Mouse (Mus musculus) hindbrain, embryonic 13.5 days (tissue): ENCODE data around the gene Olfr412. TPM values are rescaled to one million over a fixed set of nuclear protein-coding genes. Genes with fewer than 3 reads are reported as not detected.

Source experiments
- ATAC-seq: fragments of 200-750 bp; cut with Nextera tagmentation; 2 replicates; pipeline ENCODE4 v1.8.0; 2017; ENCODE audit warnings: moderate TSS enrichment; ENCODE audit not compliant: low FRiP score
- H3K27ac ChIP-seq: fragments of 300-500 bp; sonication (generic); 2 replicates; pipeline ENCODE4 v1.5.1; 2015; ENCODE audit warnings: inconsistent platforms, mild to moderate bottlenecking, moderate library complexity
- H3K27me3 ChIP-seq: fragments of 300-500 bp; sonication (generic); 2 replicates; pipeline ENCODE4 v1.6.1; 2015; ENCODE audit warnings: mild to moderate bottlenecking, inconsistent platforms
- H3K36me3 ChIP-seq: fragments of 300-500 bp; sonication (generic); 2 replicates; pipeline ENCODE4 v1.6.1; 2015; ENCODE audit warnings: mild to moderate bottlenecking, inconsistent platforms
- H3K4me1 ChIP-seq: fragments of 300-500 bp; sonication (generic); replicated peaks from 2 replicates; pipeline ENCODE4 v1.6.1; 2015; ENCODE audit warnings: inconsistent platforms
- H3K4me2 ChIP-seq: fragments of 300-500 bp; sonication (generic); 2 replicates; pipeline ENCODE4 v1.6.1; 2015; ENCODE audit warnings: inconsistent platforms, mild to moderate bottlenecking, moderate library complexity
- H3K4me3 ChIP-seq: fragments of 300-500 bp; sonication (generic); 2 replicates; pipeline ENCODE4 v1.5.1; 2015; ENCODE audit warnings: mild to moderate bottlenecking, inconsistent platforms
- H3K9ac ChIP-seq: fragments of 300-500 bp; sonication (generic); 2 replicates; pipeline ENCODE4 v1.6.1; 2015; ENCODE audit warnings: mild to moderate bottlenecking, inconsistent platforms
- H3K9me3 ChIP-seq: fragments of 300-500 bp; sonication (generic); 2 replicates; pipeline ENCODE4 v1.6.1; 2016; ENCODE audit warnings: inconsistent platforms
- WGBS: fragments of 180-500 bp; shearing (Covaris S2); methylation state at CpG from one replicate; pipeline ENCODE4 v1.1.7; 2015; 5-methylcytosine and 5-hydroxymethylcytosine counted together
- polyA plus RNA-seq: library from polyadenylated mRNA; unstranded; fragments of >200 nt; fragmentation: Nextera tagmentation; extraction: Ambion mirVana; gene quantifications from 2 replicates; pipeline ENCODE4 v1.2.1, GENCODE M21; 2015

Gene Olfr412
- not detected in 2 replicates for polyA plus RNA-seq

- Histone ChIP-seq H3K36me3 (no peaks in the 10 kb centered on the region), H3K4me2 (no peak within 1 kb of the TSS), H3K4me1 (no peaks in the 10 kb centered on the region), H3K27me3 (no peaks in the 10 kb centered on the region), H3K27ac (no peak within 1 kb of the TSS), H3K9ac (no peak within 1 kb of the TSS), H3K9me3 (peaks cover 3% of the 10 kb centered on the region; the same call in 1 of the 2 replicates), H3K4me3 (no peak within 1 kb of the TSS)
- WGBS = 79% methylated on average over 1 of the region's 1 CpGs
- no peak for ATAC-seq
Observed at GRCm38 (mm10) chr11:74361769-74362168, at the start of gene Olfr412. Olfr412 (plus strand) TSS chr11:74362069.

- Histone ChIP-seq H3K9ac (no peak overlapping the region), H3K36me3 (no peaks in the 10 kb centered on the region), H3K4me2 (no peak overlapping the region), H3K4me3 (no peak overlapping the region), H3K9me3 (no peaks in the 10 kb centered on the region), H3K27me3 (no peaks in the 10 kb centered on the region), H3K27ac (no peak overlapping the region), H3K4me1 (no peaks in the 10 kb centered on the region)
- no peak for ATAC-seq
- WGBS = 79% methylated on average over 2 of the region's 2 CpGs
Observed at GRCm38 (mm10) chr11:74326044-74326443, 35.8 kb upstream of the Olfr412 start.

GRCm38 (mm10) chr11:74328781-74329180 lies 33.1 kb upstream of the Olfr412 start:
- no peaks in the 10 kb centered on the region for H3K36me3 ChIP-seq
- no peaks in the 10 kb centered on the region for H3K27me3 ChIP-seq
- no peak overlapping the region for H3K9ac ChIP-seq
- no peak for ATAC-seq
- no peak overlapping the region for H3K4me2 ChIP-seq
- H3K4me3 ChIP-seq = no peak overlapping the region
- H3K27ac ChIP-seq = no peak overlapping the region
- no peaks in the 10 kb centered on the region for H3K4me1 ChIP-seq
- H3K9me3 ChIP-seq = no peaks in the 10 kb centered on the region

DNA sequence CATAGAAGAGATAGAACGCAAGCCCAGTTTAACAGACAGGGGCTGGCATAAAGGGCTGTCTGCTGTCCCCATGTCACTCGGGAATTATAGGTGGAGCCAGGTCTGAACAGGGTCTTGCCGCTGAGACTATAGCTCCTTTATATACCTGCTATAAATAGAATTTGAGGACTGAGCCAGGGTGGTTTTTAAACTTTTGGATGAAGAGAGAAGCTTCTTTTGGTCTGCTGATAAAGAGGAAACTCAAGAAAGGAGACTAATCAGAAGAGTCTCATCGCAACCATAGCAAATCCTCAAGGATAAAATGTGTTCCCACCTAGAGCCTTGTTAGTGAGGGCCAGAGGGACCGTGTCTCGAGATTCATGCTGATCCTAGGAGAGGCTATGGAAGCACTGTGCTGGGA lies 23.9 kb upstream of the Olfr412 start, which contains the start of gene Olfr410:
Gene Olfr410, minus strand, starts transcription at position 101 of the 400 bp plus-strand sequence.
- Histone ChIP-seq H3K4me3 (no peak within 1 kb of the TSS), H3K9ac (no peak within 1 kb of the TSS)
- 85% methylated on average over 6 of the region's 6 CpGs for WGBS

GRCm38 (mm10) chr11:74352550-74352949 lies 9.3 kb upstream of the Olfr412 start, which contains the start of gene Olfr411:
Olfr411 (minus strand) TSS chr11:74352650.
- H3K36me3 ChIP-seq = no peaks in the 10 kb centered on the region
- no peak within 1 kb of the TSS for H3K9ac ChIP-seq
- no peak within 1 kb of the TSS for H3K27ac ChIP-seq
- no peaks in the 10 kb centered on the region for H3K27me3 ChIP-seq
- no peak within 1 kb of the TSS for H3K4me2 ChIP-seq
- 85% methylated on average over 3 of the region's 3 CpGs for WGBS
- no peak for ATAC-seq
- H3K4me3 ChIP-seq = no peak within 1 kb of the TSS
- peaks cover 3% of the 10 kb centered on the region; the same call in 1 of the 2 replicates for H3K9me3 ChIP-seq
- H3K4me1 ChIP-seq = no peaks in the 10 kb centered on the region

More for the DNA sequence above, 23.9 kb upstream of the Olfr412 start, which contains the start of gene Olfr410:
- Histone ChIP-seq H3K9me3 (0 out of 2 replicates have a peak, but pooled peaks cover 4% of the 10 kb centered on the region), H3K36me3 (no peaks in the 10 kb centered on the region), H3K4me1 (no peaks in the 10 kb centered on the region), H3K27me3 (no peaks in the 10 kb centered on the region), H3K4me2 (no peak within 1 kb of the TSS), H3K27ac (no peak within 1 kb of the TSS)
- no peak for ATAC-seq

DNA sequence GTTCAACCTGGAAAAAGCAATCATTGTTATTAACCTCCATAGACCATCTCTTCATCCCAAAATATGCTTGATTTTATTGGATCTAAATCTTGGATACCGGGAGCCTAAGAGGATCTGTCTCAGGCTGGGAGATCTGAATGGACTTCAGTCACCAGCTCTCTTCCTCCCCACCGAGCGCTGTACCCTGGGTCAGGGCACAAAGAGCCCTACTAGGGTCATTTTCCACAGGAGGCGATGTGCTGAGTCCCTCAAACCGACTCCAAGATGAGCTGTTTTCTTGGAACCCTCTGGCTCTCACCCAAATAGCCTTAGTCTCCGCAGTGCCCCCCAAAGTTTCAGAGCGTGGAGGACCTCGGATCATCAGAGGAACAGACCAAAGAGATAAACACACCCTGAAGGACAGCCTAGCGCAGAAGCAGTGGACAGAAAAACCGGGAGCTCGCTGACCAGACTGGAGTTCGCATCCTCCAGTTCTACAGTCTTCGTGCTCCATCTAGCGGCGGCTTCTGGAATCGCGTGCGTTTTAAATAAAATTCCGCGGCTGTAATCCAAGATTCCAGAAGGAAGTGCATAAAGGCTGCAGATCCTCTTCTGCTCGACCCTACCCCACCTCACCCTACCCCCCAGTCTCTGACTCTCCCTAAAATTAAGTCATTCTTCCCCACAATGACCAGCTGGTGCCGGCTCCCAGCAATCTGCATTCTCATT lies 9.7 kb downstream of the Olfr412 start:
- no peak overlapping the region for H3K4me3 ChIP-seq
- no peak overlapping the region for H3K27ac ChIP-seq
- H3K9ac ChIP-seq = no peak overlapping the region
- peak; percentile 71 for ATAC-seq
- peaks cover 18% of the 10 kb centered on the region for H3K27me3 ChIP-seq
- no peaks in the 10 kb centered on the region for H3K9me3 ChIP-seq
- H3K4me2 ChIP-seq = peak overlapping the region; percentile 20; the same call in 1 of the 2 replicates
- H3K4me1 ChIP-seq = no peaks in the 10 kb centered on the region
- H3K36me3 ChIP-seq = no peaks in the 10 kb centered on the region
- WGBS = 13% methylated on average over 22 of the region's 22 CpGs

DNA sequence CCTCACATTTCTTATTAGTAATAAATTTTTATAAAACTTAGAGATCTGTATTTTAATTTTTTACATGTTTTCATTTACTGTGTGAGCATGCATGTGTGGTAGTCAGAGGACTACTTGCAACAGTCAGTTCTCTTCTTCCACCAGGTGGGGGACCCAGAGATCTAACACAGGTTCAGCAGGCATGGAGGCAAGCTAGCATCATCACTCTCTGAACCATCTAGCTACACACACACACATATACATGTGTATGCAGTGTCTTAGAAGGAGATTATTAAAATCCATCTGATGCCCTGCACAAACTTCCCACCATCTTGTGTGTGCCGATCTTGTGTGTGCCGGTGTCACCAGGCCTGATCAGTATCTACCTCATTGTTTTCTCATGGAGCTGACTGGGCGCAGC lies 15.0 kb downstream of the Olfr412 start:
- Histone ChIP-seq H3K4me2 (no peak overlapping the region), H3K9ac (no peak overlapping the region), H3K4me1 (peaks cover 6% of the 10 kb centered on the region; the same call in 1 of the 2 replicates), H3K27me3 (0 out of 2 replicates have a peak, but pooled peaks cover 5% of the 10 kb centered on the region), H3K36me3 (no peaks in the 10 kb centered on the region), H3K4me3 (no peak overlapping the region), H3K27ac (peak overlapping the region; percentile 68), H3K9me3 (no peaks in the 10 kb centered on the region)
- peak; percentile 89 for ATAC-seq
- WGBS = 85% methylated on average over 3 of the region's 3 CpGs

- Histone ChIP-seq H3K9me3 (no peaks in the 10 kb centered on the region), H3K9ac (no peak overlapping the region; the same call in 1 of the 2 replicates), H3K27ac (no peak overlapping the region), H3K36me3 (no peaks in the 10 kb centered on the region; the same call in 1 of the 2 replicates), H3K4me1 (peaks cover 6% of the 10 kb centered on the region; the same call in 1 of the 2 replicates), H3K27me3 (0 out of 2 replicates have a peak, but pooled peaks cover 5% of the 10 kb centered on the region), H3K4me2 (no peak overlapping the region), H3K4me3 (no peak overlapping the region)
- ATAC-seq = no peak
- 74% methylated on average over 4 of the region's 4 CpGs for WGBS
Observed at GRCm38 (mm10) chr11:74379166-74379873, 17.5 kb downstream of the Olfr412 start.

DNA sequence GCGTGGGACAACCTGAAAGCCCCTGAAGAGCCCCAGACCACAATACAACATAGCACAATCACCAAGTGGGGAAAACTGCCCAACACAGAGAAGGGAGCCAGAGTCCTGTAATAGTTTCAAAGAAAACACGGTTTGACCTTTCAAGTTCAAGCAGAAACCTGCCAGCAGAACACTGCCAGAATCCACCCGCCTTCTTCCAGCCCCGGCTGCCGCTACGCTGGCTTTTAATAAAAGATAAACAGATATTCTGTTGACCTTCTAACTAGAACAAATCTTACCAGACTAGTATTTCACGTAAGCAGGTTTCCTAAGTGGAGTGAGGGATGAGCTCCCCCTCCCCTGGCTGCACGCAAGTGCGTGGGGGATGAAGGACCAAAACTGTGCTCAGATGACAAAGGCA lies 23.8 kb downstream of the Olfr412 start:
- Histone ChIP-seq H3K9me3 (no peaks in the 10 kb centered on the region), H3K27me3 (no peaks in the 10 kb centered on the region), H3K36me3 (peaks cover 34% of the 10 kb centered on the region), H3K4me3 (no peak overlapping the region), H3K4me2 (no peak overlapping the region), H3K27ac (no peak overlapping the region), H3K9ac (no peak overlapping the region; the same call in 1 of the 2 replicates), H3K4me1 (no peaks in the 10 kb centered on the region)
- no peak for ATAC-seq
- WGBS = 80% methylated on average over 9 of the region's 9 CpGs

GRCm38 (mm10) chr11:74387203-74387602 lies 25.3 kb downstream of the Olfr412 start:
- 86% methylated on average over 5 of the region's 5 CpGs for WGBS
- Histone ChIP-seq H3K9ac (no peak overlapping the region), H3K27ac (no peak overlapping the region), H3K4me3 (no peak overlapping the region), H3K9me3 (no peaks in the 10 kb centered on the region), H3K4me1 (no peaks in the 10 kb centered on the region), H3K27me3 (no peaks in the 10 kb centered on the region), H3K36me3 (peaks cover 48% of the 10 kb centered on the region), H3K4me2 (no peak overlapping the region)
- ATAC-seq = no peak

DNA sequence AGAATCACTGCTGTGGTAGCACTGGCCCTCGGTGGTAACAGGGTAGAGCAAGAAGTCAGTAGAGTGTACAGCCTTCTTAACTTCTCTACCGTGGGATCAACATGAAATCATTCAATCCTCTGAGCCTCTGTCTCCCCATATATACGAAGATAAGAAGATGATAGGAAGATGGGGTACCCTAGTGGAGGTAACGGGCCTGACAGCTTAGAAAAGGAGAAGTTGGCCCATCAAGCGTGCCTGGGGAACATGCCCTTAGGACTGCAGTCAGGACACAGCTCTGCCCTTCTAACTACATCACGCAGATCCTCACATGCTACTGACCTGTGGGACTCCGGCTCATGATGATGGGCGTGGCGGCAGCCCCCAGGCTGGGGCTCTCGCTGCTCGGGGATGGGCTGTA lies 30.0 kb downstream of the Olfr412 start:
- no peak overlapping the region for H3K4me2 ChIP-seq
- peaks cover 7% of the 10 kb centered on the region for H3K4me1 ChIP-seq
- no peak overlapping the region for H3K27ac ChIP-seq
- H3K9me3 ChIP-seq = no peaks in the 10 kb centered on the region
- no peaks in the 10 kb centered on the region for H3K27me3 ChIP-seq
- H3K4me3 ChIP-seq = no peak overlapping the region
- WGBS = 93% methylated on average over 11 of the region's 11 CpGs
- ATAC-seq = no peak
- H3K9ac ChIP-seq = no peak overlapping the region
- peaks cover 51% of the 10 kb centered on the region for H3K36me3 ChIP-seq

DNA sequence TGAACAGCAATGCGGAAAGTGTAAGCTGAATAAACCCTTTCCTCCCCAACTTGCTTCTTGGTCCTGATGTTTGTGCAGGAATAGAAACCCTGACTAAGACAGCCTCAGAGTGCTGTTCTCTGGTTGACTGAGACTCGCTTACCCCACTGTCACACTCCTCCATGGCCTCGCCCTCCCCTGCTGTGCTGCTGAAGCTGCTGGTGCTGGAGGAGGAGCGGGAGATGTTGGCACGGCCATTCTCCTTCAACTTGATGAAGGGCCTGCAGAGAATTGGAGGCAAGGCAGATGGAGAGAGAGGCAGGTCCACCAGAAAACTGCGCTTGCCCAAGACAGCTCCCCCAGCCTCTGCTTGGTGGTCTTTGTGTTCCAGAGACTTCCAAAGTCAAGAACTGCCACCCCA lies 31.0 kb downstream of the Olfr412 start:
- Histone ChIP-seq H3K27ac (no peak overlapping the region), H3K4me1 (peaks cover 7% of the 10 kb centered on the region), H3K36me3 (peaks cover 48% of the 10 kb centered on the region), H3K4me3 (no peak overlapping the region), H3K9ac (no peak overlapping the region), H3K9me3 (no peaks in the 10 kb centered on the region), H3K27me3 (no peaks in the 10 kb centered on the region), H3K4me2 (no peak overlapping the region)
- ATAC-seq = no peak
- 74% methylated on average over 6 of the region's 6 CpGs for WGBS
